Mouse (Mus musculus) neural tube, embryonic 14.5 days (tissue): ENCODE results near the gene Duoxa2. TPM values are rescaled to one million over a fixed set of nuclear protein-coding genes. Genes with fewer than 3 reads are reported as not detected.

ENCODE experiments used
- ATAC-seq: fragments of 200-750 bp; cut with Nextera tagmentation; 2 replicates; pipeline ENCODE4 v1.8.0; 2017; ENCODE audit warnings: low read depth, mild to moderate bottlenecking, moderate TSS enrichment, moderate library complexity
- H3K27ac ChIP-seq: fragments of 300-500 bp; sonication (generic); 2 replicates; pipeline ENCODE4 v1.5.1; 2014; ENCODE audit warnings: low read depth, mild to moderate bottlenecking, control low read depth, low read length, moderate library complexity, mixed read lengths
- H3K27me3 ChIP-seq: fragments of 300-500 bp; sonication (generic); 2 replicates; pipeline ENCODE4 v1.6.1; 2014; ENCODE audit warnings: low read length; ENCODE audit not compliant: control insufficient read depth, insufficient read depth
- H3K36me3 ChIP-seq: fragments of 300-500 bp; sonication (generic); 2 replicates; pipeline ENCODE4 v1.6.1; 2014; ENCODE audit warnings: low read length, mixed read lengths; ENCODE audit not compliant: control insufficient read depth, insufficient read depth
- H3K4me1 ChIP-seq: fragments of 300-500 bp; sonication (generic); 2 replicates; pipeline ENCODE4 v1.6.1; 2014; ENCODE audit warnings: low read length; ENCODE audit not compliant: control insufficient read depth, insufficient read depth
- H3K4me2 ChIP-seq: fragments of 300-500 bp; sonication (generic); 2 replicates; pipeline ENCODE4 v1.6.1; 2014; ENCODE audit warnings: mild to moderate bottlenecking, low read depth, low read length, control low read depth
- H3K4me3 ChIP-seq: fragments of 300-500 bp; sonication (generic); 2 replicates; pipeline ENCODE4 v1.5.1; 2014; ENCODE audit warnings: low read depth, low read length, control low read depth, mixed read lengths
- H3K9ac ChIP-seq: fragments of 300-500 bp; sonication (generic); replicated peaks from 2 replicates; pipeline ENCODE4 v1.6.1; 2014; ENCODE audit warnings: low read depth, mild to moderate bottlenecking, control low read depth, low read length, mixed read lengths
- H3K9me3 ChIP-seq: fragments of 300-500 bp; sonication (generic); 2 replicates; pipeline ENCODE4 v1.6.1; 2016; ENCODE audit warnings: low read length; ENCODE audit not compliant: control insufficient read depth
- WGBS: fragments of 180-500 bp; shearing (Covaris S2); extraction: QIAGEN DNeasy Blood & Tissue Kit; methylation state at CpG from one replicate; pipeline ENCODE4 v1.1.7; 2014; 5-methylcytosine and 5-hydroxymethylcytosine counted together
- polyA plus RNA-seq: library from polyadenylated mRNA; unstranded; fragments of >200 nt; fragmentation: Nextera tagmentation; extraction: Ambion mirVana; gene quantifications from 2 replicates; pipeline ENCODE4 v1.2.1, GENCODE M21; 2014

The Duoxa2 gene
- 0.17 and 0.37 TPM in 2 replicates for polyA plus RNA-seq

- Histone ChIP-seq H3K4me2 (peak within 1 kb of the TSS; percentile 17; the same call in 1 of the 2 replicates), H3K4me1 (peaks cover 23% of the 10 kb centered on the region; the same call in 1 of the 2 replicates), H3K9ac (no peak within 1 kb of the TSS), H3K4me3 (peak within 1 kb of the TSS; percentile 7; the same call in 1 of the 2 replicates), H3K9me3 (no peaks in the 10 kb centered on the region), H3K27ac (no peak within 1 kb of the TSS), H3K36me3 (no peaks in the 10 kb centered on the region), H3K27me3 (peaks cover 69% of the 10 kb centered on the region)
- no peak for ATAC-seq
- 1% methylated on average over 43 of the region's 43 CpGs for whole genome bisulfite sequencing
Observed at GRCm38 (mm10) chr2:122298596-122299490, at the start of gene Duoxa2. Gene Duoxa2, plus strand, starts transcription at chr2:122298900.

- H3K9ac ChIP-seq = no peak overlapping the region
- 96% methylated on average over 5 of the region's 5 CpGs for WGBS
Observed at GRCm38 (mm10) chr2:122255997-122256396, 42.7 kb upstream of the Duoxa2 start.

GRCm38 (mm10) chr2:122260729-122261128 lies 38.0 kb upstream of the Duoxa2 start:
- Histone ChIP-seq H3K9me3 (no peaks in the 10 kb centered on the region), H3K36me3 (no peaks in the 10 kb centered on the region), H3K4me3 (no peak overlapping the region), H3K27me3 (no peaks in the 10 kb centered on the region), H3K27ac (no peak overlapping the region), H3K9ac (no peak overlapping the region), H3K4me2 (no peak overlapping the region), H3K4me1 (0 out of 2 replicates have a peak, but pooled peaks cover 5% of the 10 kb centered on the region)
- ATAC-seq = no peak
- WGBS = 91% methylated on average over 5 of the region's 5 CpGs

More at GRCm38 (mm10) chr2:122255997-122256396, 42.7 kb upstream of the Duoxa2 start:
- Histone ChIP-seq H3K4me1 (no peaks in the 10 kb centered on the region), H3K4me2 (no peak overlapping the region), H3K27ac (no peak overlapping the region), H3K9me3 (no peaks in the 10 kb centered on the region), H3K4me3 (no peak overlapping the region), H3K27me3 (no peaks in the 10 kb centered on the region), H3K36me3 (no peaks in the 10 kb centered on the region)
- no peak for ATAC-seq

- Histone ChIP-seq H3K4me1 (0 out of 2 replicates have a peak, but pooled peaks cover 5% of the 10 kb centered on the region), H3K27me3 (no peaks in the 10 kb centered on the region), H3K4me2 (no peak overlapping the region), H3K9ac (no peak overlapping the region), H3K36me3 (no peaks in the 10 kb centered on the region), H3K27ac (no peak overlapping the region), H3K9me3 (no peaks in the 10 kb centered on the region), H3K4me3 (no peak overlapping the region)
- ATAC-seq = no peak
- 69% methylated on average over 3 of the region's 3 CpGs for whole genome bisulfite sequencing
Observed at GRCm38 (mm10) chr2:122264690-122265089, 34.0 kb upstream of the Duoxa2 start.

GRCm38 (mm10) chr2:122266407-122267193 lies 32.1 kb upstream of the Duoxa2 start:
- Histone ChIP-seq H3K4me1 (0 out of 2 replicates have a peak, but pooled peaks cover 5% of the 10 kb centered on the region), H3K27ac (no peak overlapping the region), H3K9ac (no peak overlapping the region), H3K4me2 (no peak overlapping the region), H3K4me3 (no peak overlapping the region), H3K9me3 (no peaks in the 10 kb centered on the region), H3K27me3 (no peaks in the 10 kb centered on the region), H3K36me3 (no peaks in the 10 kb centered on the region)
- ATAC-seq = no peak
- 95% methylated on average over 7 of the region's 7 CpGs for WGBS

GRCm38 (mm10) chr2:122278769-122279168 lies 19.9 kb upstream of the Duoxa2 start:
- H3K9me3 ChIP-seq = no peaks in the 10 kb centered on the region
- no peak overlapping the region for H3K27ac ChIP-seq
- no peaks in the 10 kb centered on the region for H3K36me3 ChIP-seq
- ATAC-seq = no peak
- no peak overlapping the region for H3K4me2 ChIP-seq
- WGBS = 91% methylated on average over 3 of the region's 3 CpGs
- H3K27me3 ChIP-seq = no peaks in the 10 kb centered on the region
- H3K9ac ChIP-seq = no peak overlapping the region
- H3K4me1 ChIP-seq = no peaks in the 10 kb centered on the region
- H3K4me3 ChIP-seq = no peak overlapping the region

GRCm38 (mm10) chr2:122284091-122284490 lies 14.6 kb upstream of the Duoxa2 start:
- ATAC-seq = no peak
- Histone ChIP-seq H3K9me3 (no peaks in the 10 kb centered on the region), H3K4me3 (no peak overlapping the region), H3K4me2 (no peak overlapping the region), H3K36me3 (no peaks in the 10 kb centered on the region), H3K9ac (no peak overlapping the region), H3K27me3 (no peaks in the 10 kb centered on the region), H3K27ac (no peak overlapping the region), H3K4me1 (no peaks in the 10 kb centered on the region)
- WGBS = 89% methylated on average over 9 of the region's 9 CpGs

- Histone ChIP-seq H3K27me3 (no peaks in the 10 kb centered on the region), H3K4me1 (no peaks in the 10 kb centered on the region), H3K36me3 (no peaks in the 10 kb centered on the region), H3K4me3 (no peak overlapping the region), H3K27ac (no peak overlapping the region), H3K9ac (no peak overlapping the region), H3K9me3 (no peaks in the 10 kb centered on the region), H3K4me2 (no peak overlapping the region)
- ATAC-seq = no peak
- 63% methylated on average over 7 of the region's 7 CpGs for WGBS
Observed at GRCm38 (mm10) chr2:122286137-122286536, 12.6 kb upstream of the Duoxa2 start.
